16 mouse cellular contexts compared by ENCODE assay signal in the genomic region with DNA sequence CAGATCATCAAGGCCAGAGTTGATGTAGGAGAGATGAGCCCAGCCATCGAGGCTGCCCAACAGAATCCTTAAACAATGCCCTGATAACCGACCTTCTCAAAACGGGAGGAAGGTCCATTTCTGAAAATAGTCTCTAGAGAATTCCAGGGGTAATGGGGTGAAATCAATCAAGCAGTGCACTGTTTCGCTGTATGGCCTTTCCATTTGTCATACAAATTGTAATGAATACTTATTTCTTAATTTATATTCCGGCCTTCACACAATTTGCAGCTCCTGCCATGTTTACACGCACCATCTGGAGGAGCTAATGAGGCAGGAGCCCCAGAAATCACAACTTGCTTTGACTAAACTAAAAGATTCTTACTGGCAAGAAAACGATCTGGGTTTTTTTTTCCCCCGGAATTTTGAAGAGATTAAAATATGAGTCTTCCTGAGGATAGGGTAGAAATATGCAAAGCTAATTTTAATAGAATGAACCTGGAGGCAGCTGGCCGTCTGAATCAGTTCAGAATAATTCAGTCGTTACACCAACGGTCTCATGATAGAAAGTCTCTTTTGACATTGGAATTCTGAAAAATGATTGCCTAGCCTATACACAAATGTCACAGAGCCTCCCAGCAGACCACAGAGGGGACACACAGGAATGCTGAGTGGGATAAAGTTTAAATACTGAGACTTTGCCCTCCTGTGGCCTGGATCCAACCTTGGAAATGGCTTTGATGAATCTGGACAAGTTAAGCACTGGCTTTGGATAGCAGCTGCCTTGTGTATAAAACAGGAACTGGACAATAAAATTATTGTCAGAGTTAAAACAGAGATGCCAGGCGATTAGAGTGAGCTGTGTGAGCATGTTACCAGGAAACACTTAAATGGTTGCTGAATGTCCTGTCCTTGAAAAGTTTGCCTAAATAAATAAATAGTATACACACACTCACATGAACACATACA.
DNase-seq lines count a peak whose midpoint lies in the region; ATAC-seq and TF ChIP-seq lines count a peak whose summit lies in the region.
"Had no signal": no experiment of that assay in that cellular context is flagged by ENCODE, and none has a peak within 500 bp of the region (broad histone marks: within the 10 kb centered on the region; RNA-seq: fewer than 3 reads in every experiment).

No protein-coding gene starts in this region.

- H3K27ac ChIP-seq in stomach, embryonic 14.5 days (ENCODE audit: low read length): peak overlapping the region; percentile 22; the same call in 1 of the 2 replicates
- H3K27ac ChIP-seq in stomach, postnatal 0 days (replicated peaks): no peak overlapping the region
- H3K27ac ChIP-seq in left cerebral cortex, adult 2 months: no peak overlapping the region
- H3K27ac ChIP-seq: embryonic facial prominence, embryonic 12.5 days; gastrocnemius, adult 2 months; liver, embryonic 12.5 days; midbrain, embryonic 13.5 days had no signal

- peaks cover 20% of the 10 kb centered on the region; the same call in 1 of the 2 replicates for H3K4me1 ChIP-seq in stomach, embryonic 14.5 days (ENCODE audit: control insufficient read depth, insufficient read depth, low read length)
- no peaks in the 10 kb centered on the region for H3K4me1 ChIP-seq in stomach, postnatal 0 days (replicated peaks; ENCODE audit: control insufficient read depth, insufficient read depth)
- H3K4me1 ChIP-seq: liver, embryonic 12.5 days; midbrain, embryonic 13.5 days had no signal

- H3K9me3 ChIP-seq in stomach, embryonic 14.5 days (ENCODE audit: control insufficient read depth, low read depth, low read length): no peaks in the 10 kb centered on the region
- H3K9me3 ChIP-seq in stomach, postnatal 0 days (ENCODE audit: control insufficient read depth, low read length): no peaks in the 10 kb centered on the region
- H3K9me3 ChIP-seq: embryonic facial prominence, embryonic 12.5 days; liver, embryonic 12.5 days; midbrain, embryonic 13.5 days had no signal

- intact Hi-C loops in left cerebral cortex, adult 2 months (cut with DNase I): no loop called here

- ATAC-seq in stomach, embryonic 14.5 days (ENCODE audit: insufficient number of reproducible peaks, insufficient read depth, low FRiP score, low read depth): peak; percentile 46; the same call in 1 of the 2 replicates
- ATAC-seq in stomach, postnatal 0 days (ENCODE audit: low FRiP score, low TSS enrichment): no peak
- ATAC-seq: liver, embryonic 12.5 days; midbrain, embryonic 13.5 days had no signal

- DNase-seq in heart, adult 11 months: peak; percentile 24
- DNase-seq in heart, adult 9 months (ENCODE audit: low spot score in 2 of 2): no peak
- DNase-seq in stomach, postnatal 0 days (ENCODE audit: low spot score): no peak
- DNase-seq in kidney, postnatal 25 days: peak; percentile 43 to 56
- no peak for DNase-seq in MN1 (ENCODE audit: low spot score)
- DNase-seq in left cerebral cortex, adult 2 months (ENCODE audit: extremely low spot score in 1 of 2, low spot score in 2 of 2): no peak
- DNase-seq in urinary bladder, postnatal 4 days (ENCODE audit: low spot score in 2 of 2): no peak
- DNase-seq: adrenal gland, adult 2 months; cerebellum, adult 11 months; gastrocnemius, adult 2 months; heart, postnatal 10 days; layer of hippocampus, postnatal 36 days had no signal

- no peak for TF ChIP-seq CTCF in stomach, postnatal 0 days (IDR thresholded peaks at IDR 0.05; ENCODE audit: low read depth)
- TF ChIP-seq CTCF in left cerebral cortex, adult 2 months (IDR thresholded peaks at IDR 0.05): no peak

- H3K36me3 ChIP-seq in stomach, embryonic 14.5 days (ENCODE audit: control insufficient read depth, insufficient read depth, low read length): no peaks in the 10 kb centered on the region
- no peaks in the 10 kb centered on the region for H3K36me3 ChIP-seq in stomach, postnatal 0 days (ENCODE audit: control insufficient read depth, insufficient read depth, low read length)
- H3K36me3 ChIP-seq: embryonic facial prominence, embryonic 12.5 days; liver, embryonic 12.5 days; midbrain, embryonic 13.5 days had no signal

- no peak overlapping the region for H3K4me2 ChIP-seq in stomach, embryonic 14.5 days (replicated peaks; ENCODE audit: low read depth, low read length)
- H3K4me2 ChIP-seq in stomach, postnatal 0 days (replicated peaks; ENCODE audit: low read depth): no peak overlapping the region
- H3K4me2 ChIP-seq: embryonic facial prominence, embryonic 12.5 days; liver, embryonic 12.5 days; midbrain, embryonic 13.5 days had no signal

- H3K9ac ChIP-seq in stomach, embryonic 14.5 days (replicated peaks; ENCODE audit: low read depth, low read length): no peak overlapping the region
- no peak overlapping the region for H3K9ac ChIP-seq in stomach, postnatal 0 days (ENCODE audit: low read length)
- H3K9ac ChIP-seq: embryonic facial prominence, embryonic 12.5 days; liver, embryonic 12.5 days; midbrain, embryonic 13.5 days had no signal

- H3K4me3 ChIP-seq in stomach, embryonic 14.5 days (ENCODE audit: low read depth, low read length): no peak overlapping the region
- no peak overlapping the region for H3K4me3 ChIP-seq in stomach, postnatal 0 days (ENCODE audit: low read depth, low read length)
- H3K4me3 ChIP-seq in left cerebral cortex, adult 2 months: no peak overlapping the region
- H3K4me3 ChIP-seq: embryonic facial prominence, embryonic 12.5 days; gastrocnemius, adult 2 months; liver, embryonic 12.5 days; midbrain, embryonic 13.5 days had no signal

- WGBS in stomach, embryonic 14.5 days: 32% methylated on average over 12 of the region's 12 CpGs
- 44% methylated on average over 12 of the region's 12 CpGs for WGBS in stomach, postnatal 0 days

- TF ChIP-seq EP300 in stomach, postnatal 0 days (optimal IDR thresholded peaks at IDR 0.05): no peak

- no peaks in the 10 kb centered on the region for H3K27me3 ChIP-seq in stomach, embryonic 14.5 days (ENCODE audit: control insufficient read depth, insufficient read depth, low read length)
- no peaks in the 10 kb centered on the region for H3K27me3 ChIP-seq in stomach, postnatal 0 days (ENCODE audit: control insufficient read depth, insufficient read depth, low read length)
- H3K27me3 ChIP-seq: embryonic facial prominence, embryonic 12.5 days; liver, embryonic 12.5 days; midbrain, embryonic 13.5 days had no signal

Comparison
In these comparisons a context has a peak if more than half of its experiments do, and no peak if none do; other contexts are left out.
1. DNase-seq: peak in heart, adult 11 months (single experiment) and kidney, postnatal 25 days (2 of 2); none in heart, adult 9 months (0 of 2), stomach, postnatal 0 days (single experiment), MN1 (single experiment), left cerebral cortex, adult 2 months (0 of 2) and urinary bladder, postnatal 4 days (0 of 2).